Mouse (Mus musculus): Measurements from ENCODE around the gene Cd47. TPM values are rescaled to one million over a fixed set of nuclear protein-coding genes. Genes with fewer than 3 reads are reported as not detected.
A peak's percentile ranks its signal among the peaks of the same experiment; 100 is the strongest.

The Cd47 gene
- polyA plus RNA-seq, 1 experiment from 2014 or later, result 95.2 TPM

- Histone ChIP-seq H3K27me3 (ENCODE audit: control insufficient read depth, insufficient read depth, low read length) (no peaks in the 10 kb centered on the region), H3K4me1 (replicated peaks; ENCODE audit: control insufficient read depth, insufficient read depth) (0 out of 2 replicates have a peak, but pooled peaks cover 9% of the 10 kb centered on the region), H3K4me3 (ENCODE audit: low read depth, low read length) (no peak overlapping the region), H3K9ac (ENCODE audit: low read length) (no peak overlapping the region), H3K27ac (replicated peaks) (peak overlapping the region; percentile 78), H3K36me3 (ENCODE audit: control insufficient read depth, insufficient read depth, low read length) (no peaks in the 10 kb centered on the region), H3K9me3 (ENCODE audit: control insufficient read depth, low read length) (no peaks in the 10 kb centered on the region), H3K4me2 (replicated peaks; ENCODE audit: low read depth) (no peak overlapping the region)
- DNase-seq (ENCODE audit: low spot score) (peak; percentile 60), ATAC-seq (ENCODE audit: low FRiP score, low TSS enrichment) (peak; percentile 88)
- TF ChIP-seq EP300 (optimal IDR thresholded peaks at IDR 0.05), result no peak
- WGBS, result 40% methylated on average over 7 of the region's 7 CpGs
Measured at GRCm38 (mm10) chr16:49964321-49964986, 164.1 kb downstream of the Cd47 start.

Other genes starting within 250 kb of the Cd47 start
- 11.9 and 13.8 TPM in 2 replicates for gene Ift57, start 101.3 kb upstream of the Cd47 start, polyA plus RNA-seq (2015; fragmentation: Nextera tagmentation; extraction: Ambion mirVana)

Data from stomach, postnatal 0 days (tissue).